Mouse (Mus musculus): Measurements from ENCODE around the gene Prdx3. TPM values are rescaled to one million over a fixed set of nuclear protein-coding genes. Genes with fewer than 3 reads are reported as not detected.

Prdx3 gene
- total RNA-seq (2017), result 109 and 117 TPM in 2 replicates

GRCm38 (mm10) chr19:60874064-60874694 lies at the start of gene Prdx3:
TSS of gene Prdx3 (minus strand) at chr19:60874556.
- peak; percentile 98 for ATAC-seq (replicated peaks; ENCODE audit: low read depth, poor library complexity, severe bottlenecking)

DNA sequence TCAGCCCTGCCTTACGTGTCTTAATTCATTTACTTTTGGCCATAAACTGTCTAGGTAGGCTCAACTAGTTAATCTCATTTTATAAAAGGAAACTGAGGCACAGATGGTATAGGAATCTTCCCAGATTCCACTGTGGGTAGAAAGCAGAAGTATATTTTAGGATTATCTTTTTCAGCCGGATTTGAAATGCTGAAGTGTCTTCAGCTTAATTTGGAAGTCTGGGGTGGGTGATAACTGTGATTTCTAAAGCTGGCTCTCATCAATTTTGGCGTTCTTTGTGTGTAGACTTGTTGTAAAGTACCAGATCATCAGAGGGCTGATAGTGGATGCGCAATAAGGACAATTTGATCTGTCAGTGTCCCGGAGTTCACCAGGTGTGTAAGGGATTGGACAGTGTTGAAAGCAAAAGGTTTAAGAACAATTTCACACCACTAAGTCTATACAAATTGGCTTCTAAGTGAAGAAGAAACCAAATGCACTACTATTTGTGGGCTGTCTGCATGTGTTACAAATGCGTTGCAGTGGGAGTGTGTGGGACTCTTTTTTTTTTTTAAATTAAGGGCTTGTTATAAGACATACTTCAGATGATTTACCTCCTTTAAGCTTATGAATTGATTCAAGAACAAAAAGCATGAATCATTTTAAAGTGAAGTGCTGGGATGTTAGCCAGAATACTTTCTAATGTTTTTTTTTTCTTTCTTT lies 42.7 kb upstream of the Prdx3 start:
- ATAC-seq (replicated peaks; ENCODE audit: low read depth, poor library complexity, severe bottlenecking), result no peak

GRCm38 (mm10) chr19:60915862-60916261 lies 41.5 kb upstream of the Prdx3 start:
- ATAC-seq (replicated peaks; ENCODE audit: low read depth, poor library complexity, severe bottlenecking), result no peak

DNA sequence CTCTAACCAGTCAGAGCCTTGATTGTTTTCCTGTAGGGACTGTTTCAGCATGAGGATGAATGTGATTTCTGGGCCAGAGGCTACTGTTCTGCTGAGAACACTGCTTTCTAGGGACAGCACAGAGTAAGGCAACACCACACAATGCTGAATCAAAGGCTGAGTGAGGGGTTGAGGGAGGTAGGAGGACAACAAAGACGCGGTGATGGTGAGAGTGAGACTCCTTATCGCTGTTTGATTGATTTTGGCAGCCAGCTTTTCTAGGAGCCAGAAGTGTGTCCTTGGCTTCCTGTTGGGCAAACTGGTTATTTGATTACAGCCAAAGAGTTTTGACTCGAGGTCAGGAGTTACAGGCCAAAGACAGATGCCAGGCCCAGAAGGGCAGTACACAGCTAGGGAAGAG lies 40.9 kb upstream of the Prdx3 start:
- no peak for ATAC-seq (replicated peaks; ENCODE audit: low read depth, poor library complexity, severe bottlenecking)

- ATAC-seq (replicated peaks; ENCODE audit: low read depth, poor library complexity, severe bottlenecking), result no peak
Measured at GRCm38 (mm10) chr19:60911653-60912052, 37.3 kb upstream of the Prdx3 start.

GRCm38 (mm10) chr19:60910304-60910703 lies 35.9 kb upstream of the Prdx3 start:
- no peak for ATAC-seq (replicated peaks; ENCODE audit: low read depth, poor library complexity, severe bottlenecking)

GRCm38 (mm10) chr19:60905477-60905876 lies 31.1 kb upstream of the Prdx3 start:
- ATAC-seq (replicated peaks; ENCODE audit: low read depth, poor library complexity, severe bottlenecking), result no peak

- no peak for ATAC-seq (replicated peaks; ENCODE audit: low read depth, poor library complexity, severe bottlenecking)
Measured at GRCm38 (mm10) chr19:60903971-60904370, 29.6 kb upstream of the Prdx3 start.

DNA sequence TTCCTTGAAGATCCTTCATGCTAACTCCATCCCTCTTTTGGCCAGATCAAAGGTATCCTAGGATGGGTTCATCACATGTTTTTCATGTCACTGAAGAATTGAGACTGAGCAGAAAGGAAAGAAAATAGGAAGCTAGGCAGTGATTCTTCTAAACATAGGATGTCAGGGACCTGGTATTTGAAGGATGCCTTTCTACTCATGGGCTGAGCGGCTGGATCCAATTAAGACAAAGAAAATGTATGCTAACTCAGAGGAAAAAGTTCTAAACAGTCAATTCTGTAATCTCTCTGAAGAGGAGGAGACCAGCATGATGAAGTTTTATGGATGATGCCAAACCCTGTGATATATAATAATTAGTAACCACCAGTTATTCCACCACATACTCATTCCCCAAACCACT lies 28.8 kb upstream of the Prdx3 start:
- no peak for ATAC-seq (replicated peaks; ENCODE audit: low read depth, poor library complexity, severe bottlenecking)

GRCm38 (mm10) chr19:60895251-60895880 lies 21.0 kb upstream of the Prdx3 start:
- no peak for ATAC-seq (replicated peaks; ENCODE audit: low read depth, poor library complexity, severe bottlenecking)

DNA sequence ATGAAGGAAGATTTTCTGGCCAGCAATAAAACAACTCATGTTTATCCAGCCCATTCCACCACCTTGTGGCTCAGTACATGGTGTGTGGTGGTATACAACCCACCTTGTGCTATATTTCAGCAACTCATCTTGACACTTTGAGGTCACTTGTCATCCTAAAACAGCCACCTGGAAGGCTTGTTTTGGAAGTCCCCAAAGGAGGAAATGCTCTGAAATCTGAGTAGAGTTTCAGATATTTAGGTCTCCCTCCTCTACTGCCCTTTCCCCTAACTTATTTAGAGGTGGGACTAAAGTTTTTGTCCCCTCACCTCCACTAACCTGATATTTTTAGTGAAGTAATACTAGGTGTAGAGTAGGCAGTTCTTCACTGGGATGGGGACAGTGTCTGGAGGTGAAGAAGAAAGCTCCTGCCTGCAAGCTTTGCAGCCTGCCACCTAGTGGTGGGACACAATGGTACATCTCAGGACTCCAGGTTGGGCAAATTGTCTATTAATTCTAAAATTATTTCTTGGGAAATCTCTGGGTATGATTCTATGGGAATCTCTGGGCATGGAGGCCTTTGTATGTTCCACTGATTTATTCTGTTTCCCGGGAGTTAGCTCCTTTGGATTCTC lies 17.7 kb upstream of the Prdx3 start:
- peak; percentile 49 for ATAC-seq (replicated peaks; ENCODE audit: low read depth, poor library complexity, severe bottlenecking)

GRCm38 (mm10) chr19:60891123-60891470 lies 16.7 kb upstream of the Prdx3 start:
- no peak for ATAC-seq (replicated peaks; ENCODE audit: low read depth, poor library complexity, severe bottlenecking)

- ATAC-seq (replicated peaks; ENCODE audit: low read depth, poor library complexity, severe bottlenecking), result peak; percentile 15
Measured at GRCm38 (mm10) chr19:60890391-60891122, 16.2 kb upstream of the Prdx3 start.

GRCm38 (mm10) chr19:60889714-60890315 lies 15.5 kb upstream of the Prdx3 start, which contains the start of gene Grk5:
TSS of gene Grk5 (plus strand) at chr19:60889749.
- peak; percentile 88 for ATAC-seq (replicated peaks; ENCODE audit: low read depth, poor library complexity, severe bottlenecking)

- peak; percentile 24 for ATAC-seq (replicated peaks; ENCODE audit: low read depth, poor library complexity, severe bottlenecking)
Measured at GRCm38 (mm10) chr19:60889101-60889713, 14.9 kb upstream of the Prdx3 start.

DNA sequence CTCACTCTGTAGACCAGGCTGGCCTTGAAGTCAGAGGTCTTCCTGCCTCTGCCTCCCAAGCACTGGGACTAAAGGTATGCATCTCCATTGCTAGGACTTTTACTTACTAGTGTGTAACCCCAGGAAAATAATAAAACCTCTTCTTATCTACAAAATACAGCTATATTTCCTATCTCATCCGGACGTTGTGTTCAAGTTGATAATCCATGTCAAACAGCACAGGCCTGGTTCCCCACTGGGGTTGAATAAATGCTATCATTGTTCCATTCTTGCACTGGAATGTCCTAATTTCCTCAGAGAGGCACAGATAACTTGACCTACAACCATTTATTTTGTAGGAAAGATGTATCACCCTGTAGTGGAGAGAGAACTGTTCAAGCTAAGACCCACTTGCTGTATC lies 13.3 kb upstream of the Prdx3 start:
- no peak for ATAC-seq (replicated peaks; ENCODE audit: low read depth, poor library complexity, severe bottlenecking)

DNA sequence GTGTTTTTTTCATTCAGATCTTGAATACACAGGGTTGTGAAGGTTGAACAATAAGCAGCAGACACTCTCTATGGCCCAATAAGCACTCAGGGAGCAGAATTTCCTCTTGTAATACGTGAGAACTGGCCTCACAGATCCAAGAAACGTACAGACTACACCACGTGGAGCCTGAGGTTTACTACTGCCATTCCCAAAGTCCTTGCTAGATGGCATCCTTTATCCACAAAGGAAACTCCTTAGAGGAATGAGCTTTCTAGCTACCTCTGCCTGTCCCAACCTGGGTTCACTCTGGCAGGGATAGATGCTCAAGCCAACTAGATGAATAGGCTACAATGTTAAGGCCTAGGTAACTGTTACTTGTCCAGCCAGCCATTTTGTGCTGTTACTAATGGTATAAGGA lies 8.8 kb upstream of the Prdx3 start:
- peak; percentile 39; the same call in 1 of the 2 replicates for ATAC-seq (replicated peaks; ENCODE audit: low read depth, poor library complexity, severe bottlenecking)

DNA sequence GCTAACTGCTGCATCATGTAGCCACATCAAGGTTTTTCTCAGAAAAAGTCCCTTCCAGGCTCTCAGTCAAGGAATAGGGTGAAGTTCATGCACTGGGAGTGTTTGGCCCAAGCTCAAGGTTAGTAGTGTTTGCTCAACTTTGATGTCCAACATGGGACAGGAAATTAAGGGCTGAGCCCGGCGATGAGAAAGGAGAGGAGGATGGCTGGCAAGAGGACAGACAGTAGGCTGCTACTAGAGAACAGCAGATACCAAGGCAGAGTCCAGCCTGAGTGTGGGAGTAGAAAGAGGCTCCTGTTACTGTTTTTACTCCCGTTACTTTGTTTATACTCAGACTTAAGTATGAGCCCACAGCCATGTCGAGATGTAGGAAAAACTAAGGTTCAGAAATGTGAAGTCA lies 855 bp downstream of the Prdx3 start:
- ATAC-seq (replicated peaks; ENCODE audit: low read depth, poor library complexity, severe bottlenecking), result no peak

DNA sequence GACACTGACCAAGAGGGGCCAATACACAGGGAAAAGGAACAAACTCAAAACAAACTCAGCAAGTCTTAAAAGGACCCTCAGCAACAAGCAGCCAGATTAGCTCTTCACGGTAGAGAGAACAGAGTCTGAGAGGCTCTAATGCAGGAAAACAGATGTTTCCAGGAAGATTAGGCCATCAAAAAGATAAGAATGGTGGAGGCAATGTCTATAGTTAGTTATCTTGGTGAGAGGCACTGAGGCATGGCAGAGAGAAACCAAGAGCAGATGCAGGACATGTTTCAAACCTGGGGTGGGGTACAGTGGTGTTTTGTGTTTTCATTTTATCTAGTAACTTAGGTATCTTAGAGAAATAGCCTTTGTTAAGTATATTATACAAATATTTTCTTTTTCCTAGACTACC lies 2.1 kb downstream of the Prdx3 start:
- ATAC-seq (replicated peaks; ENCODE audit: low read depth, poor library complexity, severe bottlenecking), result peak; percentile 3; the same call in 1 of the 2 replicates
